Mouse (Mus musculus): Measurements from ENCODE around the gene Mcrip2.

DNA sequence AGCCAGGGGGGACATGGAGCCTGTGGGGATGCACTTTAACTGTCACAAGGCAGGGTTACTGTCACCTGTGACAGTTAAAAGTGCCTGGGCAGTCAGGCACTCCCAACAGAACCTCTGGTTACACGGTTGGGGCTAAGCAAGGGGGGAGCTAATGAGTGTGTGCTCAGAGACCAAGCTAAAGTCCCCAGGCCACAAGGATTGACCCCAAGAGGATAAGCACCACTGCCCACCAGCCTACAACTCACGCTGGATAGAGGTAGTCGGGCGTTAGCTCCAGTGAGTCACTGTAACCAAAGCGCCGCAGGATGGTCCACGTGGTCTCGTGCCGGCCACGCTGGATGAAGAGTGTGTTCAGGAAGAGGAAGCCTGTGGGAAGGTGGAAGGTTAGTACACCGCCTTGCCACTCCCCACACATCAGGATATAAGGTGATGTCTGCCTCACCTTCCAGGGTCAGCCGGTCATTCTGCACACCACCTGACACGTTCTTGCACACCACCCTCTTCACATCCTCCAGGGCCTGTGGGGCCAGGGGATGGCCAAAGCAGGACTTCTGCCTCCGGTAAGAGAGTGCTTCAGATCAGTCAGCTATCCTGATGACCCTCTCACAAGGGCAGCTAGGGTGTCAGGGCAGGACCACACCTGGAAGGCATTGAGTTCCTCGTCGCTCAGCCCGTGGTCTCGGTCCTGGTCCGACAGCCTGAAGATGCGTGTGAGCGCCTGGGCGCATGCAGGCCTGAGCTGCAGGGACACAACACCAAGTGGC, 27.3 kb downstream of the Mcrip2 start, which contains the start of gene Gm20683:
- no peak for TF ChIP-seq POLR2A (IDR thresholded peaks at IDR 0.05; ENCODE audit: borderline replicate concordance, control insufficient read depth, low read depth, low read length)
- TF ChIP-seq CTCF (IDR thresholded peaks at IDR 0.05; ENCODE audit: control insufficient read depth, insufficient read depth, low read length), result no peak
